Mouse (Mus musculus) layer of hippocampus, adult 18-20 months (tissue): ENCODE data around the gene Mtap. TPM values are rescaled to one million over a fixed set of nuclear protein-coding genes. Genes with fewer than 3 reads are reported as not detected.

Source experiments
- DNase-seq, 2 experiments: peaks; one replicate each; pipeline ENCODE4 v3.0.0; 2022; ENCODE audit warnings: low spot score in 2 of 2
- long read RNA-seq: library from polyadenylated mRNA; stranded (forward); transcript quantifications from one replicate; pipeline ENCODE4 v2.0.0, GENCODE M21; 2021
- total RNA-seq, 2 experiments: library from RNA; stranded (reverse); gene quantifications; 2 replicates each; pipeline ENCODE4 v1.2.3; 2021

Mtap gene
- 10 to 100 TPM; 11.6 to 12.8 TPM for total RNA-seq
- long read RNA-seq, transcript Mtap-201 (8 exons, 2,797 nt), result major isoform, 12 of 13 reads
- long read RNA-seq, partial matches to known transcripts, result 0 of 13 reads
- long read RNA-seq, other reads (novel, unspliced or antisense), result 1 of 13 reads

DNA sequence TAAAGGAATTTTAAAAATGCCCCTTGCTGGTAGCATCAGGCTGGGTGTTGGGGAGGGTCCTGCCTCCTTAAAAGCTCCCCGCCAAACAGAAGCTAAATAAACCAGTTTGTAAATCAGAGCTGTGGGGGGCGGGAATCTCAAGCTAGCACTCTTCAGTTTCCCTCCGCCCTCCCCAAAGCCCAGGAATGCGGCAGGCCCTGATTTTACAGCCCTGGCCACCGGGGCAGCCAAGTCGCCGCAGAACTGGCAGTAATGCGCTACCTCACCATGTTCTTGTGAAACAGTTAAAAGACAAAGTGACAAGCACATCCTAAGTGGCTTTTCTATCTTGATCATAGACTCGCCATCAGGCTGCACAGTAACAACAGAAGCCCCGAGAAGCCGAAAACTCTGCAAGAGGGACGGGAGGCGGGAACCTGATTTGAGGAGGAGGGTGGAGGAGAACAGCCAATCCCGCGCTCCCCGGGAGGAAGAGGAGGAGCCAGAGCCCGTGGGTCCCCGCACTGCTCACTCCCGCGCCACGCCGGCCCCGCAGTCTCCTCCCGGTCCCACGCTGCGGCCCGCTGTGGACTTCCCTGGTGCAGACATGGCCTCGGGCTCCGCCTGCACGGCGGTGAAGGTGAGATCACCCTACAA is at the start of gene Mtap:
Gene Mtap, plus strand, starts transcription at position 217 of the 636 bp plus-strand sequence.
- peak; percentile 68 to 83 for DNase-seq

DNA sequence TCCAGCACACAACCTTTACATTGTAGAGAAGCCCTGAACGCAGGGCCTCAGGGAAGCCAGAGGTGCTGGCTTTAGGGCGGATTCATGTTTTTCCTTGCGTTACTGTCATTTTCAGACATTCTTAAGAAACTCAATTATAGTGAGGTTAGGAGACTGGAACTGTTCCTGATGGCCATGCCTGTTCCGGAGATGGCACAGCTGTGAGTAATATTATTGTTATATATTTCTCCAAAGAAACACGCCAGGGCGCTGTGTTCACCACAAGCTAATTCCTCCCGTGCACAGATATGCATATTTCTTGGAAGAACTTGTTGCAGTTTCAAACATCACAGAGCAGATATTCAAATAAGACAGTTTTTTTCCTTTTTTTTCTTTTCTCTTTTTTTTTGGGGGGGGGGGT is 47.8 kb upstream of the Mtap start:
- DNase-seq, result no peak

DNA sequence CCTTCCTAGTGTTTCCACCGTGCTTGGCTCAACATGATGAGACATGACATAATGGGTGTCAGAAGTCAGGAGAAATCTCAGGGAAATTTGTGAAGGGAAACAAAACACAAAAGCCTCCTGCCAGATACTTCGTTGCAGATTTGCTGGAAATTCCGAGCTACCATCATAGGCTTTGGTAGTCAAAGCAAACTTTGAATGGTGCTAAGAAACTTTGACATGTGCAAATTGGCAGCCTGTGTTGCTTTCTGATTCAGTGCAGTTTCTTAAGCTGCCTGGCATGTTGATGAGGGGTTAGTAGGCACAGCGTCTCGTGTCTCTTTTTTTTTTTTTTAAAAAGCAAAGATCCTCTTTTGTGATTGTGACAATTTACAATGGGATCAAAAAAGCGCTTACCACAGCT is 46.7 kb upstream of the Mtap start:
- DNase-seq, result no peak

DNA sequence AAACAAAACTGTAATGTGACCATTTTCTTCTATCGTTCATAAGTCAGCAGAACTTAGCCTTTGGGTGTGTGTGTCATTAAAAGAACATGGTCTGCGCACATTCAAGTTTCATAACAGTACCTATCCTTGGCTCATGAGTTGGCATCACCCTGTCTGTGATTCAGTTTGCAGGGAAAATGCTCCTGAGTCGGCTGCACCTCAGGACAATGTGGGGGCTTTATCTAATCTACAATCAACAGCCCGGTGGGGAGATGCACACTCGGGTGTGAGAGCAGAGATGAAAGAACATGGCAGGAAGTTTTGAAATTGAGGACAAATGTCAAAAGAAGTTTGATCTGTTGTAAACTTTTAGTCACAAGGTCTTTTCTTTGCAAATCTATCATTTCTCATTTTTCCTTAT is 44.8 kb upstream of the Mtap start:
- no peak for DNase-seq

- no peak for DNase-seq
Measured at GRCm38 (mm10) chr4:89094773-89095172, 42.1 kb upstream of the Mtap start.

GRCm38 (mm10) chr4:89098261-89098660 is 38.7 kb upstream of the Mtap start:
- DNase-seq, result no peak

- no peak for DNase-seq
Measured at GRCm38 (mm10) chr4:89101276-89101675, 35.6 kb upstream of the Mtap start.

DNA sequence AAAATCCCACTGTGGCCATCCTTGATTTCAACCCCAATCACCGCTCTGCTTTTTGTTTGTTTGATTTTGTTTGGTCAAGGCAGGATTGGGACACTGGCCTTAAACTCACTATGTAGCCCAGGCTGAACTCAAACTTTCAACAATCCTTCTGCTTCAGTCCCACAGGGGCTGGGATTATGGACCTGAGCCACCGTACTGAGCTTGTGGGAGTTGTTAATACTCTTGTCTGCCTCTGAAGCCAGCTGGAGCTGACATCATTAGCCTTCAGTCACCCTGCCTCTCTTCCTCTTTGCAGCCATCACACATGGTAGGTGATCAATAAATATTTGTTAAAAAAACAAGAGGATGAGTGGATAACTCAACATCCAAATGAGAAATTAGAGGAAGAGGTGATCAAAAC is 34.6 kb upstream of the Mtap start:
- DNase-seq, result no peak

DNA sequence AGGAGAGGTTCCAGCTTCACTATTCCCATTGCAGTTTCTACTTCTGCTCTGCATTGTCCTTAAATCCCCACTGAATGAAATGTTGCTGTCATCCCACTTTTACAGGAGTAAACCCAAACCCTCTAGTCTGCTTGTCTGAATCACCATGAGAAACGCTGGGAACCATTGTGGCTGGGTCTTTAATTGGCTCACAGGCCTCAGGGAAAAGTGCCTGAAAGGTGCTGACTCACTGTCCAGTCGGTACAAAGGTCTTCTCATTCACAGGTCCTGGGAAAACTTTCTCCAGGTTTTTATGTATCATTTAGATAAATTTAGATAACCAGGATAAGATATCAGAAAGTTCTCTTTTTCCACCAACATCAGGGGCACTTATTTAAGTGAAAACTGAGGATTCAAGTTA is 31.4 kb upstream of the Mtap start:
- DNase-seq, result no peak

DNA sequence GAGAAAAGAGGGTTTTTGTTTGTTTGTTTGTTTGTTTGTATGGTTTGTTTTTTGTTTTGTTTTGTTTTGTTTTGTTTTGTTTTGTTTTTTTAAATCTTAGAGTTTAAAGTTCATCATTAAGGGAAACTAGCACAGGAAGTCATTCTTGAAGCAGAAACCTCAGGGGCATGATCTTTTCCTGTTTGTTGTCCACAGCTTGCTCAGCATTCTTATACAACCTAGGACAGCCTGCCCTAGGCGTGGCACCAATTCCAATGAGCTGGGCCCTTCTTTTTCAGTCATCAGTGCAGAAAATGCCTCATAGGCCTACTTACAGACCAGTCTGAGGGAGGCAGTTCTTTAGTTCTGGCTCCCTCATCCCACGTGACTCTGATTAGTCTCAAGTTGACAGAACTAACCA is 30.4 kb upstream of the Mtap start:
- DNase-seq, result no peak

- DNase-seq, result no peak
Measured at GRCm38 (mm10) chr4:89112168-89112710, 24.7 kb upstream of the Mtap start.

DNA sequence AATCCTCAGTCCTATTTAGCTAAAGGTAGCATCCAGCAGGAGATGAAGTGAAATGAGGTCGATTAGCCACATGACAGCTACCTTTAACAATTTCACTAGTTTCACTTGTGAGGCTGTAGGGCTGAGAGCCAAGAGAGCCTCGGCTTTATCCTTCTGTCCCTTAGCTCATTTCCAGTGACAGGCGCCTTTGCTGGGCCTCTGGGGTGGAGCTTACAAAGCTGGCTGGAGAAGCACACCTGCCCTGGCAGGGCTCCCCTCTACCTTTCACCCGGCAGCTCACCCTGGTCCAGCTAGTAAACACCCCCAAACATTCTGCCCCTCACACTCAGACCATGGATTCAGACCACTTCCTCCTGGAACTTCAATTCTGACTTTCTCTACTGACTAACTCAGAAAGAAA is 24.1 kb upstream of the Mtap start:
- DNase-seq, result no peak

- no peak for DNase-seq
Measured at GRCm38 (mm10) chr4:89116006-89116405, 20.9 kb upstream of the Mtap start.

- DNase-seq, result no peak
Measured at GRCm38 (mm10) chr4:89119900-89120299, 17.0 kb upstream of the Mtap start.

DNA sequence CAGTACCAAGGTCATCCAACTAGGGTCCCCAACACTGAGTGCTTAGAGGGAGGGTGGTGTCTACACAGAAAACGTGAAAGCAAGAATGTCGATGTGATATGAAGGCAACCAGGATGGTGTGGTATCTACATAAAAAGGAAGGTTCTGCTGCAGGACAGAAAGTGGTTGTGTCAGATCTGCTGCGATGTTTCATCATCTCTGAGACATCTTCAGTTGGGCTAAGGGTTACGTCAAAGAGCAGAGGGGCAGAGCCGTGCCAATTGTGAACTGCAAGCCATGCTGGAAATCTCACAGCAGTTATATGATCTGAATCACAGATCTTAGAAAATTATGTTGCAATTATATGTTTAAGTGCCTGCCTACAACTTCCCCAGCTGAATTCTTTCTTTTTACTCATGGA is 16.6 kb upstream of the Mtap start:
- DNase-seq, result no peak

- DNase-seq, result no peak
Measured at GRCm38 (mm10) chr4:89123446-89124243, 13.3 kb upstream of the Mtap start.

DNA sequence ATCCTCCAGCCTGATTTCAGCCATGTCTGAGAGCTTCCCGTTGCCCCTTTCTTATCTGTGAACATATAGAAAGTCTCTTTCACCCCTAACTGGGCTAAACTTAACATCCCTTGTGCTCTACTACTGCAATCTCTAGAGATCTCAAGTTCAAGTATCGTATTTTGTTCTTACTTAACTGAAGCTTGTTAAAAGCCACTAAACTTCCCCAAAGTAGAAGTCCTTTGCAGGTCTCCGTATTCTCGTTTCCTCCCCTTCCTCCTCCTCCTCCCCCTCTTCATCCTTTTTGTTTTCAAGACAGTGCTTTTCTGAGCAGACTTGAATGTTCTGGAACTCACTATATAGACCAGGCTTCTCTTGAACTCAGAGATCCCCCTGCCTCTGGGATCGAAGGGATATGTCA is 9.2 kb upstream of the Mtap start:
- no peak for DNase-seq

DNA sequence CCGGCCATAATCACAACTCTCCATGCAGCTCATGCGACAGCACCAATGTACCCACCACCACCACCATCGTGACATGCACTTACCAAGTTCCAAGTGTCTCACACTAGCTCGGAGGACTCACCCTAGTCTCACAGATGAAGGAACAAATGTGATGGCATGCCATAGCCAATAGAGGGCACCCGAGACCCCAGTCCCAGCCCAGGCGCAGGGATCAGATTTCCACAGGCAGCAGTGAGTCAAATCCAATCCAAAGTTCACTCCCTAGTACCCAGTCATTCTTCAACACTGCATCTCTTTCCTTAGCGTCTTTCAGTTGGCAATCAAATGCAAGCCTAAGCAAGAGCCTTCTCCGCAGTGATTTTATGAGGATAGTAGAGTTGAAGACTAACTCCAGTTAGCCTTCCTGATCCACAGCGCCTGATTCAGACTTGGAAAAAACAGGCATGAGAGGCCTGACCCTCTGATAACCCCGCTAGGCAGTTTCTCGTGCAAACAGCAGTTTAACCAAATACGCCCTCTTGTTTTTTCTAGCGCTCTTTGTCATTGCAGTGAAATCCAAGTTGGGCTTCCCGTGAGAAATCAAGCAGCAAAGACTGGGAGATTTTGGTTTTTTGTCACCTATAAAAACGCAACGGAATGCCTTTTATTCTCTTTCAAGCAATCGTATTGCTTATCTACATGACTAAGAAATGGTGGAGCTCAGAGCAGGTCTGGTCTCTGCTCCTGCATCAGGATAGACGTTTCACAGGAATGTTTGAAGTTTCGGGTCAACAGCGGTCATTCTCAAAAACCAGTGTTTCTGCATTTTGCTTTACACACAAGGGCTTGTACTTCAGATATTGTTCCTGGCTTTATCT is 8.6 kb upstream of the Mtap start:
- DNase-seq, result peak in 1 of 2 experiments; percentile 46

DNA sequence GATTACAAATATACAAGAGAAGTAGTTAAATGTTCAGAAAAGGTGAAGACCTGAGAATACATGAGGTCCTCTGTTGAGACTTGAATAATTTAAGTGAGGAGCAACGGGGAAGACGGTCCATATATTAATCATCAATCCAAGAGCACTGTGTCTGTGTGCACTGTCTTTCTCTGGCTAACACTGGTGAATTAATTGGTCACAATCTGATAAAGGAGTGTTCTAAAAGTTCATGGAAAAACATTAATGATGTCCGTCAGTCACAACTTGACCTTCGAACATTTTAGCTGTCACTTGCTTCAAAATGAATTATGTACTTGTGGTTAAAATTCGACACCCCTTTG is 8.0 kb upstream of the Mtap start:
- DNase-seq, result no peak

- DNase-seq, result peak; percentile 46 to 81
Measured at GRCm38 (mm10) chr4:89129311-89129913, 7.5 kb upstream of the Mtap start.

DNA sequence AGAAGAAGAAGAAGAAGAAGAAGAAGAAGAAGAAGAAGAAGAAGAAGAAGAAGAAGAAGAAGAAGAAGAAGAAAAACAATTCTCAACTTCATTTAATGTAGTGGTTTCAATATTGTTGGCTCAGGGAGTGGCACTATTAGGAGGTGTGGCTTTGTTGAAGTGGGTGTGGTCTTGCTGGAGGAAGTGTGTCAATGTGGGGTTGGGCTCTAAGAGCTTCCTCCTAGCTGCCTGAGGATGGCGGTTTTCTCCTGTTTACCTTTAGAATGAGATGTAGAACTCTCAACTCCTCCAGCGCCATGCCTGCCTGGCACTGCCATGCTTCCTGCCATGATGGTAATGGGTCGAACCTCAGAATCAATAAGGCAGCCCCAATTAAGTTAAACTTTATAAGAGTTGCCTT is 5.1 kb upstream of the Mtap start:
- no peak for DNase-seq
